Mouse (Mus musculus) T-cell, adult 2 months (primary cell): ENCODE data around the gene Sall4.
"Not testable (repeated sequence)": the region's sequence is repeated elsewhere in the genome, so short reads cannot be mapped to it uniquely, and the experiment has no call there.

Source experiments
- DNase-seq: peaks from one replicate; pipeline ENCODE4 v3.0.0; 2022; ENCODE audit warnings: low spot score

Sall4 gene

DNA sequence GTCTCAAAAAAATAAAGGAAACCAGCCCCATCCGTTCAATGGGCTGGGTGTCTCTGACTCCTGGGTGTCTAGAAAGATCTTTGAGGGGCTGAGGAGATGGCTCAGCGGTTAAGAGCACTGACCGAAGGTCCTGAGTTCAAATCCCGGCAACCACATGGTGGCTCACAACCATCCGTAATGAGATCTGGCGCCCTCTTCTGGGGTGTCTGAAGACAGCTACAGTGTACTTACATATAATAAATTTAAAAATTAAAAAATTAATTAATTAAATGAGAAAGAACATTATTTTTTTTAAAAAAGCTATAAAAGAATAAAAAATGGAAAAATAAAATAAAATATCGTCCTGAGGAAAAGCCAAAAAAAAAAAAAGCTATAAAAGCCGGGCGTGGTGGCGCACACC, 23.3 kb downstream of the Sall4 start:
- DNase-seq: not testable (repeated sequence)

DNA sequence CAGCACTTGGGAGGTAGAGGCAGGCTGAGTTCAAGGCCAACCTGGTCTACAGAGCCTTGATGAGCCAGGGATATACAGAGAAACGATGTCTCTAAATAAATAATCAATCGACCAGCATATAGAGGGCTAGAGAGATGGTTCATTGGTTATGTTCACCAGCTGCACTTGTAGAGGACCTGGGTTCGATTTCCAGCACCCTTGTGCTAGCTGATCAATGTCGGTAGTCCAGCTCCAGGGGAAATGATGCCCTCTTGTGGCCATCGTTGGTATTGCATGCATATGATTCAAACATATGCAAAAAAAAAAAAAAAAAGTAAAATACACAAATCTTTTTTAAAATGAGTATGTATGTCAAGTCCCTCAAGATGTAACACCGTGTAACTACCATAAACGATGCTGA, 25.1 kb downstream of the Sall4 start:
- DNase-seq: peak; percentile 49

DNA sequence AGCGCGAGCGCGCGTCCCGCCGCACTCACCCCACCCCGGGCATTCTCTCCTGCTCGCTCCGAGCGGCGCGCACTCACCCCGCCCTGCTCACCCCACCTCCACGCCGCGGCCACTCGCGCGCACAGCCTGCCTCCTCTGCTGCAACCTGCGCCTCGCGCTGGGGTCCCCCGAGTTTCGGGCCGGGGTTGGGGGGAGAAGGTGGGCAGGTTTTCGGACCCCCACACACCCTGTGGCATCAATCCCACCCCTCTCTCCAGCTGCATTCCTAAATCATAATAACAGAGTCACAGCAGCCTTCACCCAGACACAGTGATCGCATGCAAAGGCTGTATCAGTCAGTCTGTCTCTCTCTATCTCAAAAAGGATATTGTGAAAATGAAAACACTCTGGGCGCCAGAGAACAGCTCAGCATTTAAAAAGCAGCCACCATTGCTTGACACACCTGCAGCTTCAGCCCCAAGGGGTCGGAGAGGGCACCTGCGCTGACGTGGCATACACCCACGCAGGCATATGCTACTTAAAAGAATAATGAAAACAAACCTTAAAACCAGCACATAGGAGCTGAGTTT, 25.6 kb downstream of the Sall4 start, which contains the start of gene Atp9a:
Gene Atp9a (minus strand): TSS at position 351 of the 569 bp plus-strand sequence.
- DNase-seq: peak; percentile 72

DNA sequence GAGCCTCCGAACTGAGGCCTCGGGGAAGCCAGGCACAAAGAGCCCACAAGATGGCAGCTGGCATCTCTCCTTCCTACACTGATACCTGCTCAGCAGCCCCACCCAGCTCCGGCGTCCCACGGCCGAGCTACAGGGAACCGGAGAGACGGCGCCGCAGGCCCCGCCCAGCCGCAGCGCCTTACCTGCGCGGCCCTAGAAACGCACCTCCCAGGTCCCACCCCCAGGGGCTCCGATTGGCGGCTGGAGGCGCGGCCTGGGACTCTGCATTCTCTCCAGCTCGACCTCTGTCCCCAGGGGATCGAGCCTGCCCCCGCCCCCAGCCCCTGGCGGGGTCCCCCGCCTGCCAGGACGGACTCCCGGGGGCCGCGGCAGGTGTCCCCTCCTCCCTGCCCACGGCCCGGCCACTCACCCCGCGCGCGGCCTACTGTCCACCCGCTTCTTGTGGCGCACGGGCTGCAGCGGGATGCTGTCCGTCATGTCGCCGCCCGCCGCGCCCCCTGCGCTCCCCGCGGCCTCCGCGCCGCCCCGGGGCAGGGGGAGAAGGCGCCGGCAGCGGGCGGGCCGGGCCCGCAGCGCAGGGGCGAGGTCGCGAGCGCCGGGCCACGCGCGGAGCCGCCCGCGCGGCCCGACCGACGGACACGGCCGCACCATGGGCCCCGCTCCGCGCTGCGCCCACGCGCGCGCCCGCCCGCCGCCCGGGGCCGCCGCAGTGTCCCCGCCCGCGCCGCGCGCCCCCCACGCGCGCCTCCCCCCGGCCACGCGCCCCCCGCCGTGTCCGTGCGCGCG, 26.3 kb downstream of the Sall4 start:
- peak; percentile 69 for DNase-seq

DNA sequence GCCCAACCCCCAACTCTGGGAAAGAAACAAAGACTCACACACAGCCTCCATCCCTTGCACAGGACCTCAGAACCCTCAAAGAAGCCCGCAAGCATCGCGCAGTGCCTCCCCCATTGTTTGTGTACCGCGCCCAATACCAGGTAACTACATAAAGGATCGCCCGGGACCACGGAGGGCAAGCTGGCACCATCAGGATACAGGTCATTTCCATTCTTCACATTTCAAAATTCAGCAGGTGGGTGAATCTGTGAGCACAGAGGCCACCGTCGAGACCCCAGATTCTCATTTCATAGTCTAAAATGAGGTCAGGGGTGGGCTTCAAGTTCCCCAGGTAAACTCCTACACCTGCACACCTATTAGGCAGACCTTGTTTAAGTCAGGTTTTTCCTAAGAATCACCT, 27.2 kb downstream of the Sall4 start:
- DNase-seq: no peak

DNA sequence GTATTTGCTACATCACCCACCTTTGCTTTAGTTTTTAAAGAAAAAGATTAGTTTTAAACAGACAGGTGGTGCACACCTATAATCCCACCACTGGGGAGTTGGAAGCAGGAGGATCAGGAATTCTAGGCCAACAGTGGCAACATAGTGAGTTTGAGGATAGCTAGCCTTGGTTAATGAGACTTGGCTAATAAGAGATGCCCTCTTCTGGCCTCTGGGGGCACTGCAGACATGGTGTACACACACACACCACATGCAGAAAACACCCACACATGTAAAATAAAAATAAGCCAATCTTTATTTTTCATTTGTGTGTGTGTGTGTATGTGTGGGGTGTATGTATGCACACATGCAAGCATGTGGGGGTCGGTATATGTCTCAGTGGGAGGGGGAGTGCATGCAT, 28.9 kb downstream of the Sall4 start:
- DNase-seq: no peak

DNA sequence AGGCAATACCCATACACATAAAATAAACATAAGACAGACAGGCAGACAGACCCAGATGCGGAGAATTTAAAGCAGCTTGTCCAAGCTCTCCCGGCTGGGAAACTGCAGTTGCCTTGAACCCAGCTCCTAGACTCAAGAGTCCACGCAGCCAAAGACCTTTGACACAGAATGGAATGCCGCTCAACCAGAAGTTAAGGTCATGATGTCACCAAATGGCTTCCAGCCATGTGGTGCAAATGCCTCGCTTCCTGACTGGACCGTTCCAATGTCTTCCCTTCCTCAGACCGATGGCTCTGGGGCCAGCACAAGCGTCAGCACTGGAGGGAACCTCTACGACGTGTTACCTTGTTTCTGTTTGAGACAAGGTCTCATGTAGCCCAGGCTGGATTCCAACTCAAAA, 29.9 kb downstream of the Sall4 start:
- no peak for DNase-seq

DNA sequence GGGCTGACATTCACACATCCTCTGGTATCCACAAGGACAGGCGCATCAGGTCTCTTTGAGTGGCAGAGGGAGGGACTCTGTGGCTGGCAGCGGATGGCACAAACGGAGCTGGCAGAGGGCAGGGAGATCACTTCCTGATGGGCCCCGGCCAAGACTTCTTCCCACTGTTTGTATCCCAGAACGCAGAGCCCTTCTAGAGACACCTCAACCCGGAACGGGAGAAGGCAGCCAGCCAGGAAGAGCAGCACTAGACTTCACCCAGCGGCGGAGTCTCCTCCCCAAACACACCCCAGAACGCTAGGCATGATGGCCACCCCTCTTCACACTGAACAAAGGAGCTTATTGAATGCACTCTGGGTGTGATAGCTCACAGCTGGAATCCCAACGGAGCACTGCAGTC, 33.7 kb downstream of the Sall4 start:
- no peak for DNase-seq

DNA sequence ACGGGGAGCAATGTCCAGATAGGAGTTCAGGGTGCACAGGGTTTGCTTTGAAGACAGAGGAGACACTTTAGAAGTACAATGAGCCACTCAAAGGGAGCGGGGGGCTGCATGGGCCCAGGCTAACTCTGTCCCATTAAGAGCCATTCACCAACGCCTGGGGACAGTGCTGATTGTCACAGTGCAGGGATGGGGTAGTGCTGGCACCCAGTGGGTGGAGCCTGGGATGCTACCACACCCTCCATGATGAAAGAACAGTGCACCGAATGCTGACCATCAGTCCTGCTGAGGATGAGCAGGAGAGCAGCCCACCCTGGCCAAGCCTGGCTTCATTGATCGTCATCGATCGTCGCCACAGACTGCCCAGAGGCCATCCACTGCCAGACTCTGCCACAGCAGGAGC, 36.5 kb downstream of the Sall4 start:
- no peak for DNase-seq

DNA sequence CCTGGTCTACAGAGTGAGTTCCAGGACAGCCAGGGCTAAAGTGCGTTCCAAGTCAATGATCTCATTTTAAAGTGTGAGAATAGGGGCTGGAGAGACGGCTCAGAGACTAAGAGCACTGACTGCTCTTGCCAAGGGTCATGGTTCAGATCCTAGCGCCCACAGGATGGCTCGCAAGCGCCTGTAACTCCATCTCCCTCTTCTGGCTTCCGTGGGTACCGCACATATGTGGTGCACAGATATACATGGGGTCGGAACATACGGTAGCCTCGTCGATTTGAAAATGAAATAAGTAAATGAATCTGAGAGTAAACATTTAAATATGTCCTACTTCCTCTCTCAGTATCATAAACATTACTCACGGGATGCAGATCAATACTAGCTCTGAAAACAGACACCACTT, 38.0 kb downstream of the Sall4 start:
- no peak for DNase-seq

DNA sequence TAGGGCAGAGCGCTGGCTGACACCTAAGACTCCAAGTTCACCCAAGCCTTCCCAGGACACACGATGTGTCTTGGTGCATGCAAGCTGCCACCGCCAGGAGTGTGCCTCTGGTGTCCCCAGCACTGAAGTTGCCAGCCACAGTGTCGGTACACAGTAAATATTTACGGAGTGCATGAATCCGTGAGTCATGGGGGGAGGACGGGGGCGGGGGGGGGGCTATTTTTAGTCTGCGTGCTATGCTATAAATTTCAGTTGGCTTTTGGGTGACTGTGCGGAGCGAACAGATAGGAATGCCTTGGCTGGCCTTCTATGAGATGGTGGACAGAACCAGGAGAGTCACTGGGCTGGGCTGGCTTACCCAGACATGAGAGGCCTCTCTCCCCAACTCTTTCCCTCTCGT, 39.7 kb downstream of the Sall4 start:
- no peak for DNase-seq

DNA sequence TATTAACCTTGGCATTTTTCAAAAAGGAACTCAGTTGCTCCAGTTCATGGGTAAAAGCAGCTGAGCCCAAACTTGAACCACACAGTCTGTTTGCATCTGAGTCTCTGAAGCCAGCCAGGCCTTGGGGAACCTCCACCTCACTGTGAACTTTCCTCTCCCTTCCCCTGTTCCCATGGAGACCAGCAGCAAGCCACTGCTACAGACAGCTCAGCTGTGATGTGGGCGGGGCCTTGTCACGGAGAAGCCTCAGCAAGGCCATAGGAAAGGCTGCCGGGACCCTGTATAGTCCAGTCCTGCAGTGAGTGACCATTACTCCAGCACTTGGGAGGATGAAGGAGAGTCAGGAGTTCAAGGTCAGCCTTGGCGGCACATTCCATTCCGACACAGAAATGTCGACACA, 41.7 kb downstream of the Sall4 start:
- DNase-seq: no peak

DNA sequence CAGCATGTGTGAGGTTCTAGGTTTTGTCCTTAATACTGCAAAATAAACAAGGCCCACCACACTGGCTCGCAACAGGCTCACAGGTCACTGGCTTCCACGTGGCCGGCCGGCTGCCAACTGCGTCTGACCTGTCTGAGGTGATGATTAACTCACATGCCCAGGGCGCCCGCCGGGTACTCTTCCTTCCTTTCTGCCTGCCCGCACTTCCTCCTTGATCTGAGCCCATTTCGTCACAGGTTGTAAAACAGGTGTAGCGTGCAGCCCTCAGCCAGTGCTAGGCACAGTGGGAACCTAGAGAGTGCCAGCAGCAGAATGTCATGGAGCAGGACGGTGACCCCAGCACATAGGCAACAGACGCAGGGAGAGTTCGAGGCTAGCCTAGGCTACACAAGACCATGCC, 46.4 kb downstream of the Sall4 start:
- DNase-seq: no peak

DNA sequence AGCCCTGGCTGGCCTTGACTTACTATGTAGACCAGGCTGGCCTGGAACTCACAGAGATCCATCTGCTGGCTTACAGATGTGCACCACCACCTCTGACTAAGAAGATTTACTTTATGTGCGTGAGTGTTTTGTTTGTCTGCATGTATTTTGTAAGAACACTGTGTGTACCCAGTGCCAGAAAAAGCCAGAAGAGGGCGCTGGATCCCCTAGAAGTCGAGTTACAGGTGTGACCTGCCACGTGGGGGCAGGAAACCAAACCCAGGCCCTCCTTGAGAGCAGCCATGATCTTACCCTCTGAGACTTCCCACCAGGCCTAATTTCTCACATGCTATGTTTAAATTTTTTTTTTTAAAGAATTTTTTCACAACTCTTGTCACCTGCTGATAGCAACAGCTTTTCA, 48.0 kb downstream of the Sall4 start:
- DNase-seq: no peak

DNA sequence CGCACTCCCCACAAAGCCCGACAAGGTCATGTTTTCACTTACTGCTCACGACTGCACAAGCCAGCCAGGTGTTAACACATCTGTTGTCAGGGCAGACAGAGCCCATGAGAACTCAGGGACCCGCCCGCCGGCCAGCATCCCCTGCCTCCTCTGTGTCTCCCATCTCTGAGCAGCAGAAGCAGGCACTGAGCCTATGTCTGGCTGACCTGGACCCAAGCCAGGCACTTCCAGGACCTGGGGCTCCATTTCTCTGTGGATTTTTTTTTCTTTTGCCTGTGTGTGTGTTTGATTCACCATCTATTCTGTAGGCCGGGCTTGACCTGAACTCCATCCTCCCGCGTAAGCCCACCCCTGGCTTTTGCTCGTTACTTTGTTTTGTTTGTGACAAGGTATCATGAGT, 49.0 kb downstream of the Sall4 start:
- DNase-seq: no peak

DNA sequence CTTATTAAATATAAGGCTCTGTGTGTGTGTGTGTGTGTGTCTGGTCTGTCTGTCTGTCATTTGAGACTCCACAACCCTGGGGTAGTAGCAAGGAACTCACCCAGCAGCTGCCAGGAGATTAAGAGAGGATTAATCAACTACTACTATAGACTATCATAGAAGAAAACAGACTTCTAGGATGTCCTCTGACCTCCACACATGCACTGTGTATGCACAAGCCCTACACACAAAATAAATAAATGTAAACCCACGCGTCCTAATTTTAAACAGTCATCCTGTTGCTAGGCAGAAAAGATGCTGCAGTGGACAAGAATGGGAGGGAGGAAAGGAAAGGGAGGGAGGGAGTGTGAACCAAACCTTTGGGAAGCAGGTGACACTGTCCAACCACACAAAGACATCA, 49.5 kb downstream of the Sall4 start:
- no peak for DNase-seq

DNA sequence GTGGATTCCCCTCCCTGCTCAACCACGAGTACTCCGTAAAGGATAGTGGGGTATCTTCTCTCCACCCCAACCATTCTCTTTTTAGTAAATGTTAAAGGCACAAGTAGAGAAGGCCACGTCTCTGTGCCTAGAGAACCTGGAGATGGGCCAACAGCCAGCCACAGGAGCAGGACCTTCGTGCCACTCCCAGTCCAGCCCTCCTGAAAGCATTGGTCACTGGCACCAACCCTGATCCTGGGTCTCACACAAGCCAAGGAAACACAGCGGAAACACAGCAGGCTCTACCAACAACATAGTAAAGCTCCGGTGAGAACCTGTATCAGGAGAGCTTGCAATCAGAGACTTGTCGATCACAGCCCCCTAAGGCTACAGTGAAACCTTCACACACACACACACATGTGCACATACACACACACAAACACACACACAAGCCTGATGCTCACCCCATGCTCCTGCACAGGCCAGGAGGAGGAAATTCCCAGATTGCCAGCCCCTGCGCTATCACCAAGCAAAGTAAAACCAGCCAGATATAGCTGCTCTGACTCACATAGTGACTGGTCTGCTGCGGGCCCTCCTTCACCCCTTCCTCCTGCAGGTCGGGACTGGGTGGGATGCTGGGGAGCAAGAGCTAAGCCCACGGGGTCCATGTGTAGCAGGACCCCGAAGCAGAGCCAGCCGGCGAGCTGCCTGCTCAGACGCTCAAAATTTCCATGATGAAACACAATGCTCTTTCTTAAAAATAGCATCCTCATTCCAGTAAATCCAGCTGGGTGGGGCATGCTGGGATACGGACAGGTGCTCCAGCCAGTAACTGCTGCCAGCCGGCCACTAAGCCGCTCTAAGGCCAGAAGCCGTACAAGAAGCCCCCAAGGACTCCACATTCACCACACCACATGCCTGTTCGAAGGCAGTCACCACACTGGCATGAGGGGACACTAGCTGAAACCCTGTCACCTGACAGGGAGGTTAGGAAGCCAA, 55.3 kb downstream of the Sall4 start:
- DNase-seq: no peak

DNA sequence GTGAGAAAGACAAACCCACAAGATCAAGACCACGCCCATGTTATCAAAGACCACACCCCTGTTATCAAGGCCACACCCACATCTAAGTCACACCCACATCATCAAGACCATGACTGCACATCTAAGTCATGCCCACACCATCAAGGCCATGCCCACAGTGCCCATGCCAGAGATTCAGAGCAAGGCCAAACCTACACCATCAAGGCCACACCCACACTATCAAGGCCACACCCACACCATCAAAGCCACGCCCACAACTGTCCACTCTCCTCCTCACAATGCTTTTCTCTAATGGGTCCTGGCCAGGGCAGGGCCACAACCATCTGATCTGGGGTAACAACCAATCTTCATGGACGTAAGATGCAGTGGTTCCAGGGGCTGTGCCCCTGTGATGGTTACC, 56.8 kb downstream of the Sall4 start:
- DNase-seq: no peak

DNA sequence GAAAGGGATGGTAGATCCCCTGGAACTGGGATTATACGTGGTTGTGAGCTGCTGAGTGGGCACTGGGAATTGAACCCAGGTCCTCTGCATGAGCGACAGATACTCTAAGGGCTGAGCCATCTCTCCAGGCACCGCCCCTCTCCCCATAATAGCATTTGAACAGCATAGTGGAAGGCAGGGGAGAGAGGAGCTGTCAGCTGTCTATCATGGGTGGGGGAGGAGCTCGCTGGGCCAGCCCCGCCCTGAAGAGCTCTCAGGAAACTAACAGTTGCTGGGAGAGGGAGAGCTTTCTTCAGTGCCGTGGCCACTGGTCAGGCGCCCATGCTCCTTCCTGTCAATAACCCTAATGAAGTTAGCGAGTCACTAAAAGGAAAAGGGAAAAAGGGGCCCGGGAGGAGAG, 60.0 kb downstream of the Sall4 start:
- no peak for DNase-seq

DNA sequence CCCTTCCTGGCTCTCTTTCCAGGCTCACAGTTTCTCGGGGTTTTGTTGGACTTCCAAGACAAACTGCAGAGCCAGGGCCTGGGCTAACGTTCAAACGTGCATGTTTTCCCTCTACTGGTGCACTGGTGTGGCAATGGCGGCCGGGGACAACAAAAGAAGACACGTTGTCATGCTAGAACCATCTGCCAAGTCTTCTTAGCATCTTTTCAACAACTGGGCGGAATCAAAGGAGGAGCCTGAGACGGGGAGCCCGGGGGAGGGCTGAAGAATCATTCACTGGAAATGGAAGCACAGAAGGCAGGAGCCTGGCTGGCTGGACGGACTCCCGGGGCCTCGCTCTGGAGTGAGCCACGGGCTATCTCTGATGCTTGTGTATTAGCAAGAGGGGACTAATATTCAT, 65.5 kb downstream of the Sall4 start:
- no peak for DNase-seq
